Mouse (Mus musculus): ENCODE measurements around the gene Cyth4. TPM values are rescaled to one million over a fixed set of nuclear protein-coding genes. Genes with fewer than 3 reads are reported as not detected.

The Cyth4 gene
- polyA plus RNA-seq, 1 experiment from 2014 or later = 5.4 TPM

DNA sequence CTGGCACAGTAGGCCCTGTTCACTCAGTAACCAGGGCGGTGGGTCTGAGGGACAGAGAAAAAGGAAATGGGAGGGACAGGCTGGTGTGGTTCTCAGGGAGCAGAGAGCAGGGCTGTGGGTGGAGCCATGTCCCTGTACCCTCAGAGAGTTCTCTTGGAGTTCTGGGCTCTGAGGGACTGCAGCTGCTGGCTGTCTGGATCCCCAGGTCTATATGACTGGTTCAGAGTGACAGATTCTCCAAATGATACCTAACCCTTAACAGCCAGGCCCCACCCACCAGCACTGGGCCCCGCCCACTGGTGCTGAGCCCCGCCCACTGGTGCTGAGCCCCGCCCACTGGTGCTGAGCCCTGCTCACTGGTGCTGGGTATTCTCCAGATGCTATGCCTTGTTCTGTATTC, 882 bp downstream of the Cyth4 start:
- H3K4me2 ChIP-seq (ENCODE audit: low read length) = 0 out of 2 replicates have a peak overlapping the region, but pooled peaks have one; percentile 11
- no peak overlapping the region for H3K27ac ChIP-seq
- H3K4me3 ChIP-seq (replicated peaks; ENCODE audit: low read depth, low read length) = no peak overlapping the region
- H3K4me1 ChIP-seq (replicated peaks; ENCODE audit: insufficient read depth, low read length) = no peaks in the 10 kb centered on the region
- H3K9me3 ChIP-seq (replicated peaks; ENCODE audit: low read length) = no peaks in the 10 kb centered on the region
- no peak overlapping the region for H3K9ac ChIP-seq (ENCODE audit: low read depth, low read length)
- DNase-seq (ENCODE audit: low spot score) (no peak), ATAC-seq (replicated peaks; ENCODE audit: low FRiP score, low read depth) (no peak)
- TF ChIP-seq CTCF (IDR thresholded peaks at IDR 0.05; ENCODE audit: low read depth) = no peak
- no peaks in the 10 kb centered on the region for H3K27me3 ChIP-seq (ENCODE audit: insufficient read depth, low read length)
- 51% methylated on average over 4 of the region's 4 CpGs for WGBS
- H3K36me3 ChIP-seq (ENCODE audit: insufficient read depth, low read length) = no peaks in the 10 kb centered on the region

DNA sequence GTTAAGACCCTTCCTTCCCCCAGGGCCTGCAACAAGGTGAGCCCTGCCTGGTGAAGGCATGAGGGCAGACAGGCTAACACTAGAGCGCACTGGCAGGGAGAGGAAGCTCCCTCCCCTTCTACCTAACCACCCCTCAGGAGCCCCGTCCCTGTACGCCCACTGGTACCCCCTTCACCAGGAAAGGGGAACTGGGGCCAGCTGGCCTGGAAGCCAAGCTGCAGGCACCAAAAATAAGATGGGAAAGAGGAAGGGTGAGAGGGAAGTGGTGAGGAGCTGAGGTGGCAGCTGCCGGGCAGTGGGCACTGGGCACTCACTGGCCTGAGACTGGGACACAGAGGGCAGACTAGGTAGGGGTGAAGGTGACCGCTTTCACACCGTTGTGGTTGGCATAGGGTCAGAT, 2.3 kb downstream of the Cyth4 start:
- H3K4me3 ChIP-seq (replicated peaks; ENCODE audit: low read depth, low read length) = no peak overlapping the region
- H3K27ac ChIP-seq = no peak overlapping the region
- DNase-seq (ENCODE audit: low spot score) (no peak), ATAC-seq (replicated peaks; ENCODE audit: low FRiP score, low read depth) (no peak)
- 83% methylated on average over 6 of the region's 6 CpGs for WGBS
- no peaks in the 10 kb centered on the region for H3K27me3 ChIP-seq (ENCODE audit: insufficient read depth, low read length)
- TF ChIP-seq CTCF (IDR thresholded peaks at IDR 0.05; ENCODE audit: low read depth) = no peak
- no peaks in the 10 kb centered on the region for H3K36me3 ChIP-seq (ENCODE audit: insufficient read depth, low read length)
- H3K4me2 ChIP-seq (ENCODE audit: low read length) = no peak overlapping the region
- H3K9me3 ChIP-seq (replicated peaks; ENCODE audit: low read length) = no peaks in the 10 kb centered on the region
- H3K9ac ChIP-seq (ENCODE audit: low read depth, low read length) = no peak overlapping the region
- no peaks in the 10 kb centered on the region for H3K4me1 ChIP-seq (replicated peaks; ENCODE audit: insufficient read depth, low read length)

DNA sequence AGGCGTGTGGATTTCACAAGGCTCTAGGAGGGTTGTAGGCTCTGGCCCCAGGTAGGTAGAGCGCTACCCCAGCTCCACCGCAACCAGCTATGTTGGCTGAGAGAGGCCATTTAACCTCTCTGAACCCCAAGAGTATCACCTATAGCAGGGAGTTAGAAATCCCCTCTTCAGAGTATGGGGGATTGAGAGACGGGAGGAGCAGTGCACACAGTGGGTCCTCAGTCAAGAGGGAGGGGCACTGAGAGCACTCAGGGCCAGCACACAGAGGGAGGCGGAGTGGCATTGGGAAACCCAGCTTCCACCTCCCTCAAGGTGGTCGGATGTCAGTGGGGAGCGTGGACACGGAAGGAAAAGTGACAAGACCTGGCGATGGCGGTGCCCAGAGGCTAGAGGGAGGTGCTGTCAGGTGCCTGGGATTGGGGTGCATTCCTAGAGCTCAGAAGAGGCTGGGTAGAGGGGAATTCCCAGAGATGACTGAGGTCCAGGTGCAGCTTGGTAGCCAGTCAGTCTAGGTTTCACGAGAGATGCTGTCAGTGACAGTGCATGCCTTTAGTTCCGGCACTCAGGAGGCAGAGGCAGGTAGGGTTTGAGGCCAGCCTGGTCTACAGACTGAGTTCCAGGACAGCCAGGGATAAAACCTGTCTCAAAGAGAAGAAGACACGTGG, 2.8 kb downstream of the Cyth4 start:
- no peak overlapping the region for H3K27ac ChIP-seq
- H3K4me3 ChIP-seq (replicated peaks; ENCODE audit: low read depth, low read length) = no peak overlapping the region
- no peaks in the 10 kb centered on the region for H3K9me3 ChIP-seq (replicated peaks; ENCODE audit: low read length)
- ATAC-seq (replicated peaks; ENCODE audit: low FRiP score, low read depth) (no peak), DNase-seq (ENCODE audit: low spot score) (no peak)
- no peaks in the 10 kb centered on the region for H3K36me3 ChIP-seq (ENCODE audit: insufficient read depth, low read length)
- no peaks in the 10 kb centered on the region for H3K27me3 ChIP-seq (ENCODE audit: insufficient read depth, low read length)
- WGBS = 83% methylated on average over 13 of the region's 13 CpGs
- H3K9ac ChIP-seq (ENCODE audit: low read depth, low read length) = no peak overlapping the region
- TF ChIP-seq CTCF (IDR thresholded peaks at IDR 0.05; ENCODE audit: low read depth) = no peak
- no peaks in the 10 kb centered on the region for H3K4me1 ChIP-seq (replicated peaks; ENCODE audit: insufficient read depth, low read length)
- no peak overlapping the region for H3K4me2 ChIP-seq (ENCODE audit: low read length)

DNA sequence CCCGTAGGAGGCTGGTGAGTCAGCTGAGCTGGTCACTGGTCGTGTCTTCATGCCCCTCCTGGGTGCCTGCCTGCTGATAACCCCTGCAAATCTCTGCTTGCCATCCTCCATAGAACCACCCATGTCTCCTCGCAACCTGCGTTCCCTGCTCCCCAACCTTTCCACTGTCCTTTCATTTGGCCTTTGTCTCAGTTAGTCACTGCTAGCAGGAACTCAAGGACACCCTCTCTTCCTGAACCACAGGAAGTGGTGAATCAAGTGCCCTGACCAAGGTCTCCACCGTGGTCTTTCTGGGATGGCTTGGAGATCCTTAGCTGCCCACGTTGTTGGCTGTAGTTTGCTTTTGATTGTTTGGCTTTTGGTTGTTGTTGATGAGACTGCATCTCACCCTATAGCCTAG, 4.3 kb downstream of the Cyth4 start:
- Histone ChIP-seq H3K27me3 (ENCODE audit: insufficient read depth, low read length) (no peaks in the 10 kb centered on the region), H3K4me2 (ENCODE audit: low read length) (no peak overlapping the region), H3K36me3 (ENCODE audit: insufficient read depth, low read length) (no peaks in the 10 kb centered on the region), H3K9me3 (replicated peaks; ENCODE audit: low read length) (no peaks in the 10 kb centered on the region), H3K27ac (no peak overlapping the region), H3K4me3 (replicated peaks; ENCODE audit: low read depth, low read length) (no peak overlapping the region), H3K4me1 (replicated peaks; ENCODE audit: insufficient read depth, low read length) (no peaks in the 10 kb centered on the region), H3K9ac (ENCODE audit: low read depth, low read length) (no peak overlapping the region)
- 81% methylated on average over 6 of the region's 6 CpGs for WGBS
- DNase-seq (ENCODE audit: low spot score) = no peak
- no peak for ATAC-seq (replicated peaks; ENCODE audit: low FRiP score, low read depth)
- TF ChIP-seq CTCF (IDR thresholded peaks at IDR 0.05; ENCODE audit: low read depth) = no peak

DNA sequence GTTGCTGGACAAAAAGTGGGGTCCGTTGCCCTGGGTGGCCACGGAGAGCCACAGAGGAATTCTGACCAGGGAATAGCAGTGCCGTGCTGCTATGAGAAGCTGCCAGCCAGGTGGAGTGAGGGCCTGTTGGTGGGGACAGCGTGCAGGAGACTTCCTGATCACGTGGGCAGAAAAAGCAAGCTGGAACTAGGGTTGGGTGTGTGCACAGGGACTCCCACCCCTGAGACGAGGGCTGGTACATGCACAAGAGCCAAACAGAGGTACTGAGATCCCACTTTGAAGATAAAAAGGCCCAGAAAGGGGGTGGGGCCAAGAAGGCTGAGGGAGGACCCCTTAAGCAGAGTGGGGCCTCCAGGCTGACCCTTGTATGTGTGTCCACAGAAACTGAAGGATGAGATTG, 7.4 kb downstream of the Cyth4 start:
- ATAC-seq (replicated peaks; ENCODE audit: low FRiP score, low read depth) = no peak
- Histone ChIP-seq H3K4me3 (replicated peaks; ENCODE audit: low read depth, low read length) (no peak overlapping the region), H3K4me1 (replicated peaks; ENCODE audit: insufficient read depth, low read length) (0 out of 2 replicates have a peak, but pooled peaks cover 3% of the 10 kb centered on the region), H3K9me3 (replicated peaks; ENCODE audit: low read length) (no peaks in the 10 kb centered on the region), H3K4me2 (ENCODE audit: low read length) (no peak overlapping the region), H3K9ac (ENCODE audit: low read depth, low read length) (no peak overlapping the region), H3K36me3 (ENCODE audit: insufficient read depth, low read length) (no peaks in the 10 kb centered on the region), H3K27me3 (ENCODE audit: insufficient read depth, low read length) (no peaks in the 10 kb centered on the region), H3K27ac (no peak overlapping the region)
- no peak for TF ChIP-seq CTCF (IDR thresholded peaks at IDR 0.05; ENCODE audit: low read depth)
- no peak for DNase-seq (ENCODE audit: low spot score)
- 72% methylated on average over 6 of the region's 6 CpGs for WGBS

DNA sequence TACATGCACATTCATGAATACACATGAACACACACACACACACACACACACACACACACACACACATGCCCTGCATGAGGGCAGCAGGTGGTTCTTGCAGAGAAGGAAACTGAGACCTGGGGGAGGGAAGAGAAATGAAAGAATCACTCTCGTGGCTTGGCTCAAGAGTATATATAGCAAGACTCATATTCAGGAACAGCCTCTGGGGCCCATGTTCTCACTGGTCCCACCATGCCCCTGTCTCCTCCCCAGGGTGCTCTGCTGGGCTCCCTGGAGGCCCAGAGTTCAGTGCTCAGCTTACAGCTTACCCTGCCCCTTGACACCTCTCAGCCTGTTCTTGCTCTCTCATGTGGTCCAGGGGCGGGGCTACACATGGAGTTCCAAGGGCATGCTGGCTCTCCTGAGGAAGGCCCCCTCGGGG, 8.5 kb downstream of the Cyth4 start:
- H3K27ac ChIP-seq = no peak overlapping the region
- no peaks in the 10 kb centered on the region for H3K36me3 ChIP-seq (ENCODE audit: insufficient read depth, low read length)
- no peak overlapping the region for H3K4me2 ChIP-seq (ENCODE audit: low read length)
- H3K4me3 ChIP-seq (replicated peaks; ENCODE audit: low read depth, low read length) = no peak overlapping the region
- no peak for DNase-seq (ENCODE audit: low spot score)
- no peaks in the 10 kb centered on the region for H3K27me3 ChIP-seq (ENCODE audit: insufficient read depth, low read length)
- ATAC-seq (replicated peaks; ENCODE audit: low FRiP score, low read depth) = no peak
- no peaks in the 10 kb centered on the region for H3K9me3 ChIP-seq (replicated peaks; ENCODE audit: low read length)
- TF ChIP-seq CTCF (IDR thresholded peaks at IDR 0.05; ENCODE audit: low read depth) = no peak
- WGBS = 22% methylated on average over 3 of the region's 3 CpGs
- 0 out of 2 replicates have a peak, but pooled peaks cover 3% of the 10 kb centered on the region for H3K4me1 ChIP-seq (replicated peaks; ENCODE audit: insufficient read depth, low read length)
- no peak overlapping the region for H3K9ac ChIP-seq (ENCODE audit: low read depth, low read length)

DNA sequence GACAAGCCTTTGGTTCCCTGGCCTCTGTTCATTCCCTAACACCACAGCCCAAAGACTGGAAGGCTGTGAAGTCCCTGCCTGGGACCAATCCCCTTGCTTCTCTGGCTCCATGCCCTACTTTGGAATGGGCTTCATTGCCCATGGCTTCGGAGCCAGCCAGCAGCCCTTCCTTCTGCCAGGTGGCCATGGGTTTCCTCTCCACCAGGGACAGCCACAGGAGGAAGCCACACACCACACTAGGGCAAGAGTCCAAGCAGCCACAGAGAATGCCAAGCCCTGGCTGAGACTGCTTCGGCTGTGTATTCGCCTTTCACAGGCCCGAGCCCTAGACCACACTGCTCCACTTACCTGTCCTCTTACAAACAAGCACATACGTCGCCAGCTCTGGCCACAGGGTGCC, 9.2 kb downstream of the Cyth4 start:
- no peak for TF ChIP-seq CTCF (IDR thresholded peaks at IDR 0.05; ENCODE audit: low read depth)
- ATAC-seq (replicated peaks; ENCODE audit: low FRiP score, low read depth) = no peak
- H3K9ac ChIP-seq (ENCODE audit: low read depth, low read length) = no peak overlapping the region
- no peak overlapping the region for H3K4me2 ChIP-seq (ENCODE audit: low read length)
- WGBS = 87% methylated on average over 6 of the region's 6 CpGs
- H3K4me3 ChIP-seq (replicated peaks; ENCODE audit: low read depth, low read length) = no peak overlapping the region
- H3K36me3 ChIP-seq (ENCODE audit: insufficient read depth, low read length) = no peaks in the 10 kb centered on the region
- no peaks in the 10 kb centered on the region for H3K27me3 ChIP-seq (ENCODE audit: insufficient read depth, low read length)
- H3K27ac ChIP-seq = no peak overlapping the region
- 0 out of 2 replicates have a peak, but pooled peaks cover 6% of the 10 kb centered on the region for H3K4me1 ChIP-seq (replicated peaks; ENCODE audit: insufficient read depth, low read length)
- no peaks in the 10 kb centered on the region for H3K9me3 ChIP-seq (replicated peaks; ENCODE audit: low read length)
- DNase-seq (ENCODE audit: low spot score) = no peak
